Mouse (Mus musculus): ENCODE measurements around the gene Prkag3. TPM values are rescaled to one million over a fixed set of nuclear protein-coding genes. Genes with fewer than 3 reads are reported as not detected.
A peak's percentile ranks its signal among the peaks of the same experiment; 100 is the strongest.

Prkag3 gene
- polyA plus RNA-seq, 2 experiments = 2.5 to 5.1 TPM

- 19% methylated on average over 12 of the region's 12 CpGs for WGBS
- no peak for TF ChIP-seq POLR2A (IDR thresholded peaks at IDR 0.05; ENCODE audit: borderline replicate concordance, extremely low read depth, insufficient read depth, insufficient read length)
- H3K27ac ChIP-seq (replicated peaks; ENCODE audit: low read depth, low read length) = peak overlapping the region; percentile 41; the same call in 1 of the 2 replicates
These were observed 34.9 kb downstream of the Prkag3 start for GRCm38 (mm10) chr1:74713859-74714730.

GRCm38 (mm10) chr1:74713099-74713858 lies 35.7 kb downstream of the Prkag3 start, which contains the start of gene Cyp27a1:
TSS of gene Cyp27a1 (plus strand) at chr1:74713574.
- peak within 1 kb of the TSS; percentile 41; the same call in 1 of the 2 replicates for H3K27ac ChIP-seq (replicated peaks; ENCODE audit: low read depth, low read length)
- H3K4me2 ChIP-seq (replicated peaks; ENCODE audit: low read depth, low read length, severe bottlenecking) = peak within 1 kb of the TSS; percentile 94
- no peaks in the 10 kb centered on the region for H3K27me3 ChIP-seq (ENCODE audit: control insufficient read depth, insufficient read depth, low read length)
- peaks cover 9% of the 10 kb centered on the region for H3K4me1 ChIP-seq (ENCODE audit: control insufficient read depth, insufficient read depth, low read length)
- no peaks in the 10 kb centered on the region for H3K9me3 ChIP-seq (ENCODE audit: control insufficient read depth, low read length)
- no peaks in the 10 kb centered on the region for H3K36me3 ChIP-seq (ENCODE audit: control insufficient read depth, insufficient read depth, low read length)
- no peak for TF ChIP-seq POLR2A (IDR thresholded peaks at IDR 0.05; ENCODE audit: borderline replicate concordance, extremely low read depth, insufficient read depth, insufficient read length)
- DNase-seq (ENCODE audit: low spot score) (peak; percentile 50), ATAC-seq (ENCODE audit: low FRiP score, low read depth) (peak; percentile 76)
- peak within 1 kb of the TSS; percentile 71 for H3K9ac ChIP-seq (ENCODE audit: low read depth, low read length, severe bottlenecking)
- H3K4me3 ChIP-seq (replicated peaks; ENCODE audit: low read length) = peak within 1 kb of the TSS; percentile 51
- WGBS = under 1% methylated on average over 35 of the region's 35 CpGs

More at GRCm38 (mm10) chr1:74713859-74714730, 34.9 kb downstream of the Prkag3 start:
- Histone ChIP-seq H3K4me3 (replicated peaks; ENCODE audit: low read length) (peak overlapping the region; percentile 51), H3K27me3 (ENCODE audit: control insufficient read depth, insufficient read depth, low read length) (no peaks in the 10 kb centered on the region), H3K36me3 (ENCODE audit: control insufficient read depth, insufficient read depth, low read length) (no peaks in the 10 kb centered on the region), H3K9ac (ENCODE audit: low read depth, low read length, severe bottlenecking) (peak overlapping the region; percentile 71), H3K9me3 (ENCODE audit: control insufficient read depth, low read length) (no peaks in the 10 kb centered on the region), H3K4me1 (ENCODE audit: control insufficient read depth, insufficient read depth, low read length) (peaks cover 9% of the 10 kb centered on the region), H3K4me2 (replicated peaks; ENCODE audit: low read depth, low read length, severe bottlenecking) (peak overlapping the region; percentile 94)
- ATAC-seq (ENCODE audit: low FRiP score, low read depth) (no peak), DNase-seq (ENCODE audit: low spot score) (no peak)

GRCm38 (mm10) chr1:74712461-74713098 lies 36.4 kb downstream of the Prkag3 start:
- 33% methylated on average over 5 of the region's 5 CpGs for WGBS
- H3K27ac ChIP-seq (replicated peaks; ENCODE audit: low read depth, low read length) = no peak overlapping the region
- peak overlapping the region; percentile 51 for H3K4me3 ChIP-seq (replicated peaks; ENCODE audit: low read length)
- no peaks in the 10 kb centered on the region for H3K27me3 ChIP-seq (ENCODE audit: control insufficient read depth, insufficient read depth, low read length)
- no peak overlapping the region; the same call in 1 of the 2 replicates for H3K9ac ChIP-seq (ENCODE audit: low read depth, low read length, severe bottlenecking)
- ATAC-seq (ENCODE audit: low FRiP score, low read depth) = no peak
- H3K4me2 ChIP-seq (replicated peaks; ENCODE audit: low read depth, low read length, severe bottlenecking) = peak overlapping the region; percentile 94
- H3K9me3 ChIP-seq (ENCODE audit: control insufficient read depth, low read length) = no peaks in the 10 kb centered on the region
- peaks cover 9% of the 10 kb centered on the region for H3K4me1 ChIP-seq (ENCODE audit: control insufficient read depth, insufficient read depth, low read length)
- TF ChIP-seq POLR2A (IDR thresholded peaks at IDR 0.05; ENCODE audit: borderline replicate concordance, extremely low read depth, insufficient read depth, insufficient read length) = no peak
- no peaks in the 10 kb centered on the region for H3K36me3 ChIP-seq (ENCODE audit: control insufficient read depth, insufficient read depth, low read length)
- DNase-seq (ENCODE audit: low spot score) = no peak

DNA sequence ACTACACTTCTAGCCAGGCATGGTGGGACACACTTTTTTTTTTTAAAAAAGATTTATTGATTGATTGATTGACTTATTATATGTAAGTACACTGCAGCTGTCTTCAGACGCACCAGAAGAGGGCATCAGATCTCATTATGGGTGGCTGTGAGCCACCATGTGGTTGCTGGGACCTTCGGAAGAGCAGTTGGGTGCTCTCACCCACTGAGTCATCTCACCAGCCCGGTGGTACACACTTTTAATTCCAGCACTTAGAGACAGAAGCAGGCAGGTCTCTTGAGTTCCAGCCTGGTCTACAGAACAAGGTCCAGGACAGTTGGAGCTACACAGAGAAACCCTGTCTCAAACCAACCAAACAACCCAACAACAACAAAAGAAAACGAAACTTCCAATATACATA lies 37.0 kb downstream of the Prkag3 start:
- DNase-seq (ENCODE audit: low spot score) = no peak
- H3K4me3 ChIP-seq (replicated peaks; ENCODE audit: low read length) = no peak overlapping the region
- H3K9ac ChIP-seq (ENCODE audit: low read depth, low read length, severe bottlenecking) = no peak overlapping the region
- no peak overlapping the region for H3K27ac ChIP-seq (replicated peaks; ENCODE audit: low read depth, low read length)
- WGBS = 78% methylated on average over 4 of the region's 4 CpGs
- no peak overlapping the region for H3K4me2 ChIP-seq (replicated peaks; ENCODE audit: low read depth, low read length, severe bottlenecking)
- H3K4me1 ChIP-seq (ENCODE audit: control insufficient read depth, insufficient read depth, low read length) = peaks cover 9% of the 10 kb centered on the region
- no peaks in the 10 kb centered on the region for H3K9me3 ChIP-seq (ENCODE audit: control insufficient read depth, low read length)
- no peaks in the 10 kb centered on the region for H3K27me3 ChIP-seq (ENCODE audit: control insufficient read depth, insufficient read depth, low read length)
- no peaks in the 10 kb centered on the region for H3K36me3 ChIP-seq (ENCODE audit: control insufficient read depth, insufficient read depth, low read length)
- no peak for ATAC-seq (ENCODE audit: low FRiP score, low read depth)
- TF ChIP-seq POLR2A (IDR thresholded peaks at IDR 0.05; ENCODE audit: borderline replicate concordance, extremely low read depth, insufficient read depth, insufficient read length) = no peak

DNA sequence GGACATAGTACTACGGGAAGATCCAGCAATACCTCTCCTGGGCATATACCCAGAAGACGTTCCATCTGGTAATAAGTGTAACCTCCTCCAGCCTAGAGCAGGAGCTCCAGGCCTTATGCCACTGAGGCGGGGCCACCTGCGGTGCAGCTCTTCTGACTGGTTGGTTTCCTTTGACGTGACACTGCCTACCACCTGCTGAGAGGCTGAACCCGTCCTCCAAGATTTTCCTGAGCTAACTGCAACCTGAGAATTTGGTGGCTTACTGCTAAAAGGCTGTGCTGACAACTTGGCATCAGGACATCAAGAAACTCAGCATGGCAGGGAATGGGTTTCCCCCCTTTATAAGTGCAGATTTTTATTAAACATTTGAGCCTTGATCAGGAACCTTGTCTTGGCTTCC lies 39.5 kb downstream of the Prkag3 start:
- ATAC-seq (ENCODE audit: low FRiP score, low read depth) = no peak

More for the DNA sequence above, 39.5 kb downstream of the Prkag3 start:
- H3K4me2 ChIP-seq (replicated peaks; ENCODE audit: low read depth, low read length, severe bottlenecking) = no peak overlapping the region
- H3K9ac ChIP-seq (ENCODE audit: low read depth, low read length, severe bottlenecking) = no peak overlapping the region
- H3K4me3 ChIP-seq (replicated peaks; ENCODE audit: low read length) = no peak overlapping the region
- H3K4me1 ChIP-seq (ENCODE audit: control insufficient read depth, insufficient read depth, low read length) = peaks cover 9% of the 10 kb centered on the region
- no peaks in the 10 kb centered on the region for H3K36me3 ChIP-seq (ENCODE audit: control insufficient read depth, insufficient read depth, low read length)
- H3K9me3 ChIP-seq (ENCODE audit: control insufficient read depth, low read length) = no peaks in the 10 kb centered on the region
- no peaks in the 10 kb centered on the region for H3K27me3 ChIP-seq (ENCODE audit: control insufficient read depth, insufficient read depth, low read length)
- no peak overlapping the region for H3K27ac ChIP-seq (replicated peaks; ENCODE audit: low read depth, low read length)
- no peak for DNase-seq (ENCODE audit: low spot score)
- 38% methylated on average over 6 of the region's 6 CpGs for WGBS
- no peak for TF ChIP-seq POLR2A (IDR thresholded peaks at IDR 0.05; ENCODE audit: borderline replicate concordance, extremely low read depth, insufficient read depth, insufficient read length)

Data from limb, embryonic 14.5 days (tissue).